Mouse (Mus musculus): ENCODE data around the gene Adra2a.

Adra2a gene

GRCm38 (mm10) chr19:54043851-54044250 lies at the start of gene Adra2a:
Gene Adra2a (plus strand): TSS chr19:54044151.
- DNase-seq (ENCODE audit: low spot score): no peak

DNA sequence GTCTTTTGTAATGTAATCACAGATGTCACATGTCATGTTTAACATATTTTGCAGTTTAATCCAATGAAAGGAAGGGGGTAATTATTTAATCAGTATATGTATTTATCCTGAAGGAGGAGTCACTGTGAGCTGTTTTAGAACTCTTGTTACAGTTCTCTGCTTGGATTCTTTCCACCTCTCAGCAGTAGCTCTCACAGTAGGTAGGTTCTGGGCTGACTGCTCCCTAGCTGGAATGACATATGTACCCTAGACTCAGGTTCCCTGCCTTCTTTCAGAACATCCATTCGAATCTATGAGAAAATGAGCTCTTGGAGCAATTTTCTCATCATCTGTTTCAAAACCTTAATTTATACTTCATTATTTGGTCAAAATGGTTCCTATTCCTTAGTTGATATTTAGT lies 49.7 kb upstream of the Adra2a start:
- DNase-seq (ENCODE audit: low spot score): no peak

DNA sequence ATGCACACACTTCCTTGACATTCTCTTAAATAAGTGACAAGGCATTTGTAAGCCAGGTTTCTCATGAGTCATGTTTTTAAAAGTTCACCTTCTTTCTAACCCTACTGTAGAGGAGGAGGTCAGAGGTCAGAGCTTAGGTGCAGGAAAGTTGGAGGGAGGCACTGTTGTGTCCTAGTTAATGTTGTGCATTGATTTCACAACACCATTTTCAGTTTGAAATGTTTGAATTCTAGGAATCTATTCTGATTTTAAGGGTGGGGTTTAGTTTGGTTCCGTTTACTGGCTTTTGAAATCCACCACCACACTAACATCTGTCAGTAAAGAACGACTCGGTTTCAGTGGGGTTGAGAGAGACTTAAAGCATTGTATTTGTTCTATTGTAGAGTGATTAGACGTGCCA lies 33.0 kb upstream of the Adra2a start:
- DNase-seq (ENCODE audit: low spot score): no peak

- DNase-seq (ENCODE audit: low spot score): no peak
Measured at GRCm38 (mm10) chr19:54014999-54015398, 29.0 kb upstream of the Adra2a start.

GRCm38 (mm10) chr19:54015503-54015902 lies 28.4 kb upstream of the Adra2a start:
- no peak for DNase-seq (ENCODE audit: low spot score)

- no peak for DNase-seq (ENCODE audit: low spot score)
Measured at GRCm38 (mm10) chr19:54035100-54035499, 8.9 kb upstream of the Adra2a start.

DNA sequence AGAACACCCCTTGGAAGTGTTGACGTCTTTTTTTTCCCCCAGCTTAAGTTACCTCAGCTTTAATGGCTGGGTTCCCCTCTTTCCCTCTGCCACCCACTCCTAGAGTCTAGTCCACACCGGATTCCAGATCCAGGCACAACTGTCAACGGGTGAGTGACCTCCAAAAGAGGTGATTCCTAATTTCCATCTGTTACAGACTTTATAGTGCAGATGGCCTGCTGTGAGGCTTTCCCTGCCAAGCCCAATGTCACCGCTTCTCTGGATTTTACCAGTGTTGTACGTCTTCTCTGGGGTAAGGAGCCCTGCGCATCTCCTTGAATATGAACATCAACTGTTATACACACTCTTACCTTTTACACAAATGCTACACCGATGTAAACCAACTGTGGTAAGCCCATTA lies 4.5 kb upstream of the Adra2a start:
- DNase-seq (ENCODE audit: low spot score): no peak

- no peak for DNase-seq (ENCODE audit: low spot score)
Measured at GRCm38 (mm10) chr19:54040356-54041028, 3.5 kb upstream of the Adra2a start.

GRCm38 (mm10) chr19:54041029-54041367 lies 3.0 kb upstream of the Adra2a start:
- DNase-seq (ENCODE audit: low spot score): no peak

DNA sequence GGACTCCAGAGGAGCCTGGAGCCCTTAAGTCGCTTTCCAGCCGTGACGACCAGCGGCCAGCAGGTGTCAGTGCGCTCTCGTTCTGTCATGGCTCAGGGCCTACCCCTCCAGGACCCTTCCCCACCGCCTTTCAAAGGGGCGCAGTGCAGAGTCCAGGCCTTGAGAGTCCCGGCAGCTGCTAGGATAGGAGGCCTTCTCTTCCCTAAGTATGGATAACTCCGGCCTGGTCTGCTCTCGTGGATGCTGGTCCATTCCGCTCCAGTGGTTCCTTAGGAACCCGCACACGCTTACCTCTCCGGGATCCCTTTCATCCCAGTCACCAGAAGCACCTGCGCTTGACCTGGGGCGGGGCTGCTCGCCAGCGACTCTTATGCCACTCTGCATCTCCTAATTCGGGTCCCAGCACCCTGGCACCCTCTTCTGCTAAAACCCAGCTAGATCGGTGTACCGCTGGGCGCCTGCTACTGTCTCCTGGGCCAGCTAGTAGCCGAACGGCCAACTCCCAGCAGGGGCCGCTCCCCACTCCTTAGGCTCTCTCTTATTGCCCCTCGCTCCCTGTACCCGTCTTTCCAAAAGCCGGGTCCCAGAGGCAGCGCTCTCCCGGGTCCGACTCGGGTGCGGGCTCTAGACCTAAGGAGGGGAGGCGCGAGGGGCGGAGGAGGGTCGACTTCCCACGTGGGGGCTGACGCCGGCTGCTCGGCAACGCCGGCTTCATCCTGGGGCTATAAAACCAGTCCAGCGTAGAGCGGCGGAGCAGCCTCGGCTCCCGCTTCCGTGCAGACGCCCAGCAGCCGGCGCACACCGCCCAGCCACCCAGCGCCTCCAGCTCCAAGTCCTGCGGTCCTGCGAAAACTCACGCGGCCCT lies 788 bp downstream of the Adra2a start:
- DNase-seq (ENCODE audit: low spot score): peak; percentile 52

GRCm38 (mm10) chr19:54045412-54045811 lies 1.5 kb downstream of the Adra2a start:
- DNase-seq (ENCODE audit: low spot score): no peak

DNA sequence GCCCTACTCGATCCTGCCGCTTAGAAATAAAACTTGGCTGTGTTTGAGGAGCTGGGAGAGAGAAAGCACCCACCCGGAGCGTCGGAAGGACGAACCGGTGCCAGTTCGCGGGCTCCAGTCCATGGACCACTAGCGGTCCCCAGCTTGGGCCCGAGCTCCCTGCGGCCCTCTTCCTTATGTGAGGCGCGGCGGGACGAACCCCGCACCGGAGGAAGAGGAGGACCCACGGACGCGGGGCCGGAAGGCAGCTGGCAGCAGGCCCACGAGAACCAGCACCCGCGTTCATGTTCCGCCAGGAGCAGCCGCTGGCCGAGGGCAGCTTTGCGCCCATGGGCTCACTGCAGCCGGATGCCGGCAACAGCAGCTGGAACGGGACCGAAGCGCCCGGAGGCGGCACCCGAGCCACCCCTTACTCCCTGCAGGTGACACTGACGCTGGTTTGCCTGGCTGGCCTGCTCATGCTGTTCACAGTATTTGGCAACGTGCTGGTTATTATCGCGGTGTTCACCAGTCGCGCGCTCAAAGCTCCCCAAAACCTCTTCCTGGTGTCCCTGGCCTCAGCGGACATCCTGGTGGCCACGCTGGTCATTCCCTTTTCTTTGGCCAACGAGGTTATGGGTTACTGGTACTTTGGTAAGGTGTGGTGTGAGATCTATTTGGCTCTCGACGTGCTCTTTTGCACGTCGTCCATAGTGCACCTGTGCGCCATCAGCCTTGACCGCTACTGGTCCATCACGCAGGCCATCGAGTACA lies 2.2 kb downstream of the Adra2a start:
- DNase-seq (ENCODE audit: low spot score): no peak

DNA sequence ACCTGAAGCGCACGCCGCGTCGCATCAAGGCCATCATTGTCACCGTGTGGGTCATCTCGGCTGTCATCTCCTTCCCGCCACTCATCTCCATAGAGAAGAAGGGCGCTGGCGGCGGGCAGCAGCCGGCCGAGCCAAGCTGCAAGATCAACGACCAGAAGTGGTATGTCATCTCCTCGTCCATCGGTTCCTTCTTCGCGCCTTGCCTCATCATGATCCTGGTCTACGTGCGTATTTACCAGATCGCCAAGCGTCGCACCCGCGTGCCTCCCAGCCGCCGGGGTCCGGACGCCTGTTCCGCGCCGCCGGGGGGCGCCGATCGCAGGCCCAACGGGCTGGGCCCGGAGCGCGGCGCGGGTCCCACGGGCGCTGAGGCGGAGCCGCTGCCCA lies 2.7 kb downstream of the Adra2a start:
- DNase-seq (ENCODE audit: low spot score): no peak

DNA sequence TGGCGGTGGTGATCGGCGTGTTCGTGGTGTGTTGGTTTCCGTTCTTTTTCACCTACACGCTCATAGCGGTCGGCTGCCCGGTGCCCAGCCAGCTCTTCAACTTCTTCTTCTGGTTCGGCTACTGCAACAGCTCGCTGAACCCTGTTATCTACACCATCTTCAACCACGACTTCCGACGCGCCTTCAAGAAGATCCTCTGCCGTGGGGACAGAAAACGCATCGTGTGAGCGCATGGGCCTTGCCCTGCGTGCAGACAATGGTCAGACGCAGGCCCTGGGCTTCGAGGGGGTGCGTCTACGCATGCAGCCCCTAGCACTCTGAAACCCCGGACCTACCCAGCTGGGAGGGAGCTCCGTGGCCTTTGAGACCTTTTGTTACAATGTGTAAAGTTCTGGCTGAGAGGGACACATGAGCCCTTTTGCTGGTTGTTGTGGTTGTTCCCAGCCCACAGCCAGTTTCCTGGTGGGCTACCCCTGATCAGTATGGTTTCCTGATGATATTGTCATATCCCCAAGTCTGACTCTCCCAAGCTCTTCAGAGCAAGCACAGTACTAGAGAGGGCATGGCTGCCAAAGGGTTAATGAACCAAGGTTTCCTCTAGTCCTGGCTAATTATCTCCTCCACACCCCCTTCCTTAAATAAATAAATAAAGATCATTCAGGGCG lies 3.6 kb downstream of the Adra2a start:
- no peak for DNase-seq (ENCODE audit: low spot score)

DNA sequence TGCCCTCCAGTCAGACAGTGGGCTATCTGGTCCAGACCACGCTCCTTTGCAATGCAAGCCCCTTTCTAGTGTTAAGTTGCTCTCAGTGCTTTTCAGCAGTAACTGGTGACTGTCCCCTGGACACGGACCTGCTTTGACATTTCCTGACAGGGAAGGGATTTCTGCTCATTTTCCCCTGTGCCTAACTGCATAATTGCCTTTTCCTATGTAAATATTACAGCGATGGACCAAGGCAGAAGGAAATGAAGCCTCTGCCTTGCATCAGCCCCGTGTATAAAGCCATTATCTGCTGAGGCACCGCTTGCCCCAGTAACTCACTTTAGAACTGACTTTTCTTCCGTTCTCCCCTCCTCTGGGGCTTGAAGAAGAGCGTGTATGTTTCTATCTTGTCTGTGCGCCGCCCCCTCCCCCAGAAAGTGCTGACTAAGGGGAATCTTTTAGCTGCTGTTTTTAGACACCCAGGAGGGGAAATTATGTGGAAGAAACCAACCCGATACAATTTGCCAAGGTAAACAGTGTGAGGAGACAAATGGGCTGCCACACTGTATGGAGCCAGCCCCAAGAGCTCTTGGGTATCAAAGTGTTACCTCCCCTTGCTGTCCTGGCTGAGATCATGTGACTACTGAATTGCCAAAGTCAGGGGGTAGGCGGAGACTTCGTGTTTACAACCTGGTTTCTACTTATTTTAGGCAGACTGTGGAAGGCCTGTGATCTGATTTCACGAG lies 4.4 kb downstream of the Adra2a start:
- no peak for DNase-seq (ENCODE audit: low spot score)

DNA sequence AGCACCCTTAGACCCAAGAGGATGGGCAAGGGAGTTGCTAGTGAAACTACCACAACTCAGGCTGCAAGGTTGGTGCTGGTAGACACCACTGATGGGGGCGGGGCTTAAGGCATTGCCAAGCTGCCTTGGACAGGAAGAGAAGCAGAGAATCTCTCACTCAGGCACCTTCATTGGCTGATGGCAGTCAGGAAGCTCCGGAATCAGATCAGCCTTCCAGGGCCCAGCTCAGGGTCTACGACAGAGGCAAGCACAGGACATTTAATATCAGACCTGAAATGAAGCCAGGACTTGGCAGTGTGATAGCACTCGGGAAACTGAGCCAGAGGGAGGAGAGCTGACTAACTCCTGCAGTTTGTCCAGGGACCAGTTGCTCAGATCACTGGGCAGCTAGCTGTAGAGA lies 7.7 kb downstream of the Adra2a start:
- DNase-seq (ENCODE audit: low spot score): no peak

DNA sequence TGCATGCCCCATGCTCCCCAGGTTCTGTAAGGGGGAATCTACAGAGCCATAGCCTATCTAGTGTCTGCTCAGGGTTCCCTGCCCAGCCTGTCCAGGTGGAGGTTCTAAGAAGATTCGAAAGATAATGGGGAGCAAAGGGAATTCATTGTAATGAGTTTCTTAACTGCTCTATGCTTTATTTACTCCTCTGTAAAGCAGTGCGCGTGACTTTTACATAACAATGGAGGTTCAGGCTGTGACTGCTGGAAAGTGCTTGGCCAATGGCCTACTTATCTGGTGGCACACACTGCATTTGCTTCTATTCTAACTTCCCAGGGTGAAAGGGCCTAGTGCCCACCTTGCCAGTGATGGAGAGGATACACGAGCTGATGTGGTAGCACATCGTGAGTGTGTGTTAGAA lies 11.9 kb downstream of the Adra2a start:
- no peak for DNase-seq (ENCODE audit: low spot score)

DNA sequence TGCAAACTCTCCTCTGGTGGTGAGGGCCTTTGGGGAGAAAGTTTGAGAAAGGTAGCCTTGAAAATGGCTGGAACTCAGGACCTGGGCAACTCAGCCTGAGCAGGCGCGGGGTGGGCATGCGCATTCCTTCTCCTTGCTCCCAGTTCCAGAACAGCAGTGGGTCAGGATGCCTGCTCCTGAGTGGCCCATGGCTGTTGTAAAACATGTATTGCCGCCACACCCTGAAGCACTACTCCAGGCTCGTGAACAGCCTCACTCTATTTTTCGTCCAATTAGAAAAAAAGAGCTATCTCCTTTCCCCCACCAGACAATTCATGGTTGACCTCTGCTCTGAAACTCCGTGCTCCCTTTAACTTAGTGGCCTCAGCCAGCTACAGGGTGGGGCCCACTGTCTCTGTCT lies 24.5 kb downstream of the Adra2a start:
- no peak for DNase-seq (ENCODE audit: low spot score)

DNA sequence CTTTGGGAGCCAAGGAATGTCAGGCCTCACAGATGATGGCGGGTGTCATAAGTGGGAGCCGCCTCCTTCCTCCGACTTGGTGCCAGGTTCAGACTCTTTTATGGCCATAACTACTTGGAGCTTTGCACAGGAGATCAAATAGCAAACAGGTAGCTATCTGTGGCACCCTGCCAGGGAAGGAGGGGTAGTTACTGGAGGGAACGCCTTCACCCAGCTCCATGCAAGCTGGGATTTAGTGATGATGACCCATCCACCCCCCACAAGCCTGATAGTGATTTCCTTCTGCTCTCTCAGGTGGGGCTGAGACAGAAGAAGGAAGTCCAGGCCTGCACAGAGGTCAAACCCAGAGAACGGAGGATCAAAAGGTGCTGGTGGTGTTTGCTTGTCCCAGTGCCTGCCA lies 26.6 kb downstream of the Adra2a start:
- DNase-seq (ENCODE audit: low spot score): no peak

DNA sequence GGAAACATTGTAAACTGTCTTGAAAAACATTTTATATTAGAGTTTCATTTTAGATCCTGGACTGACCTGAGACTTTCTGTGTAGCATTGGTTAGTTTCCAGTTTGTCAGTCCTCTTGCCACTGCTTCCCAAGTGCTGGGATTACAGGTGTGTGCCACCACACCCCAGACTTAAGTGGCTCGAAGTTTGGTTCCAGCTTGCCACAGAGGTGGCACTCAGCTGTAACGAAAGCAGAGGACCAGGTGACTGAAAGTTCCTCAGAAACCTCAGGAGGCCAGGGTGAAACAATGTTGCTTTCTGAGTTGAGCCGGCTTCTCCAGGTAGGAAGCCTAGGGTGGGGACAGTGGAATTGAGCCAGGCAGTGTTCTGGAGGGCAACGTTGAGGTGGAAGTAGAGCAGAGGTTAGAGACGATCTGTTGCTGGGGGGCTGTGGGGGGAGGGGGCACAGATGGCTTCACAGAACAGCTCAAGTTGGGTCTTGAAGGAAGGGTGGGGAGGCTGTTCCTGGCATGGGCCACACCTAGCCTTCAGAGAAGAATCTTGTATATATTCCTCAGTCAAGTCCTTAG lies 28.4 kb downstream of the Adra2a start:
- DNase-seq (ENCODE audit: low spot score): no peak

Measured in left cerebral cortex, adult 11 months (tissue).